Mouse (Mus musculus): ENCODE results near the gene Tmem139.

GRCm38 (mm10) chr6:42282865-42283528 is 21.2 kb downstream of the Tmem139 start:
- TF ChIP-seq CTCF (conservative IDR thresholded peaks at IDR 0.05; ENCODE audit: insufficient read depth, insufficient read length, low read depth, low read length) (no peak), POLR2A (IDR thresholded peaks at IDR 0.05; ENCODE audit: low read depth, low read length) (no peak)
